Mouse (Mus musculus) spleen, postnatal 4 days (tissue): Measurements from ENCODE around the gene Gipc1.

Experiments
- DNase-seq, 2 experiments: peaks; one replicate each; pipeline ENCODE4 v3.0.0; 2022; ENCODE audit warnings: low spot score in 2 of 2

Gene Gipc1

DNA sequence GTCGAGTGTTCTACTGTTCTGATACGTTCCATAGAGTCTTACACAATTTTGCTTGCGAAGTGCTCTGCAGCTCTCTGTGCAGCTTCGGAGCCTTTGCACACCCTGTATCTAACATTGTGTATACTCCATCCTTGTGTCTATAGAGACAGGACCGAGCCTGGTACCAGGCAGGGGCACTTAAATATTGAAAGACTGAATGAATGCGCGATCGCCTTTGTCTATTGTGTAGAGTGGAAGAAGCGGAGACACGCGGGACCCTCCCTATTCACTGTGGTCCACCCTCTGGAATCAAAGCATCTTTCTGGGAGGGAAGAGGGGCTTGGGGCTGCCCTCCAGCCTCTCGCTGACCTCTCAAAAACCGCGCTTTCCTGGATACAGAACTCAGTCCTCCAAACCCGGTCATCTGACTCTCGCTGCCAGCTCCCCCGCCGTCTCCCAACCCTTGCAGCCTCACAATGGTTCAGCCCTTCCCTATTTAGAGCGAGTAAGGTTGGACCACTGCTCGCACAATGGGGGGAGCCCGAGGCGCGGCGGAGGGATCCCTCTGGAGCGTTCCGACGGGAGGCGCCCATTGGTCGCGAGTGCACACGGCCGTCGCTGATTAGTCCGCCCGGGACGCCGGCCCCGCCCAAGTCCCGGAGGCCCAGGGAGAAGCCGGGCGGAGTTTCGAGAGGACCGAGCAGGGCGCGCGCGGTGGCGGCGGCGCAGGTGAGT lies at the start of gene Gipc1:
TSS of gene Gipc1 (plus strand) at position 648 of the 714 bp plus-strand sequence.
- peak; percentile 95 to 97 for DNase-seq

DNA sequence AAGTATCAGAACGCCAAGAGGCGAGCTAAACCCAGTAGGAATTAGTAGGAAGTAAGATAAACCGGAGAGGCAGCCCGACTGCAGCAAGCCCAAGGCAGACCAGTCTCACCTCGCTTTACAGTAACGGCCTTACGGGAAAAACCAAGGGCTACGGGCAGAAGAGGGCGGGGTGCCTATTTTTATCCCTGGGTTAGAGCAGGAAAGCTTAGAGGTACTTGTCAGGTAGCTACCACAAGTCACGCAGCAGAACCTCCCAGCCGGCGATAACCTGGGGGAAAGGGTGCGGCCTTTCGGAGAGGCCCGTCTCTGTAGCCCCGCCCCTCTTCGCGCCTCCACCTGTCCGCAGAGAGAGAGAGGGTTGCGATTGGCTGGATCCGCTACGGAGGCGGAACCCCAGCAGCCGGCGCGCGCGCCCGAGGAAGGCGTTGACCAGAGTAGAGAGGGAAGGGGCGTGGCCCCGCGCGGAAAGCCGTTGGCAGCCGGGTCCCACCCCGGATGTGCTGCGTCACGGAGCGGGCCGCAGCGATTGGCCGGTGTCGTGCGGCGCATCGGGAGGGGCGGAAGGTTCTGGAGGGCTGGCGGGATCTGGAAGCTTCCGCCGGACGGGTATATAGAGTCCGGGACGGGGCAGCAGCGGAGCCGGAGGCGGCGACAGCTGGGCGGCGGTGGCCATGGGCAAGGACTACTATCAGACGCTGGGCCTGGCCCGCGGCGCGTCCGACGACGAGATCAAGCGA lies 44.6 kb upstream of the Gipc1 start, which contains the start of the genes Tecr and Dnajb1:
TSS of gene Tecr (minus strand) at position 311 of the 737 bp plus-strand sequence.
TSS of gene Dnajb1 (plus strand) at position 533 of the 737 bp plus-strand sequence.
- peak; percentile 100 for DNase-seq

DNA sequence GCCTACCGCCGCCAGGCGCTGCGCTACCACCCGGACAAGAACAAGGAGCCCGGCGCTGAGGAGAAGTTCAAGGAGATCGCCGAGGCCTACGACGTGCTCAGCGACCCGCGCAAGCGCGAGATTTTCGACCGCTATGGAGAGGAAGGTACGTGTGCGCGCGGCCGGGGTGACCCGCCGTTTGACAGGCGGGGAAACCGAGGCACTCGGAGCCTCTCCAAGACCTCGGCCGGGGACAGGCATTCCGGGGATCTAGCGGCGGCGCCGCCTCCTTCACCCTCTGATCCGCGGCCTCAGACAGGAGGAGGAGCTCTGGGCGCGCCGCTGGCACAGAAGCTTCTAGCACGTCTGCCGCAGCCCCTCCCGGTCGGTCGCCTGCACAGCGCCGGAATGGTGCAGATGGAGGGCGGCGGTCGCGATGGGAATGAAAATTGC lies 44.1 kb upstream of the Gipc1 start:
- DNase-seq = peak; percentile 85 to 92

DNA sequence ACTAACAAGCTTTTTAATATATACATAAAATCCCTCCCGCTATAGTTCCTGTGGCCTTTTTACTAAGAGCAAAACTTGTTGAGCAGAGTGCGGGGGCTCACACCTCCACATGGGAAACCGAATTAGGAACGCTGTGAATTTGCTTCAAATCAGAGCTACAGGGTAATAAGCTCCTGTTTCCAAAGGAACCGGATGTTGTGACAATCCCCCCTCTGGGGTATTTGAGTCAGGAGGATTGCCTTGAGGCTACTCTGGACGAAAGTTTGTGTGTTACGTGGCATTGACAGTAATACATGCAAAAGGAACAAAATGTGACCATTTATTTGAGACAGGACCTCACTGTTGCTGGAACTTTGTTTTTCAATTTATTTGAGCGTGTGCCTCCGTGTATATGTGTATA lies 43.4 kb upstream of the Gipc1 start:
- no peak for DNase-seq

DNA sequence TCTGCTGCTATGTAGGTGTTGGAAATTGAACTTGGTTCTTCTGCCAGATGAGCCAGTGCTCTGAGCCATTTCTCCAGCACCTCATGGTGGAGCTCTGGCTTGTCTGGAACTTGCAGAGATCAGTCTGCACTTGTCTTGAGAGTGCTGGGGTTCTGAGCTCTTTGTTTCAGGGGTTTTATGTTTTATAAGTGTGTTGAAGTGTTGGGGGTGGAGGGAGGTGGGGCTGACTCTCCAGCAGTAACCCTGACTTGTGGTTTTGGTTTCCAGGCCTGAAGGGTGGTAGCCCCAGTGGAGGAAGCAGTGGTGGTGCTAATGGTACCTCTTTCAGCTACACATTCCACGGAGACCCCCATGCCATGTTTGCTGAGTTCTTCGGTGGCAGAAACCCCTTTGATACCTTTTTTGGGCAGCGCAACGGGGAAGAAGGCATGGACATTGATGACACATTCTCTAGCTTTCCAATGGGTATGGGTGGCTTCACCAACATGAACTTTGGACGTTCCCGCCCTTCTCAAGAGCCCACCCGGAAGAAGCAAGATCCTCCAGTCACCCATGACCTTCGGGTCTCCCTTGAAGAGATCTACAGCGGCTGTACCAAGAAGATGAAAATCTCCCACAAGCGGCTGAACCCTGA lies 42.8 kb upstream of the Gipc1 start:
- no peak for DNase-seq

DNA sequence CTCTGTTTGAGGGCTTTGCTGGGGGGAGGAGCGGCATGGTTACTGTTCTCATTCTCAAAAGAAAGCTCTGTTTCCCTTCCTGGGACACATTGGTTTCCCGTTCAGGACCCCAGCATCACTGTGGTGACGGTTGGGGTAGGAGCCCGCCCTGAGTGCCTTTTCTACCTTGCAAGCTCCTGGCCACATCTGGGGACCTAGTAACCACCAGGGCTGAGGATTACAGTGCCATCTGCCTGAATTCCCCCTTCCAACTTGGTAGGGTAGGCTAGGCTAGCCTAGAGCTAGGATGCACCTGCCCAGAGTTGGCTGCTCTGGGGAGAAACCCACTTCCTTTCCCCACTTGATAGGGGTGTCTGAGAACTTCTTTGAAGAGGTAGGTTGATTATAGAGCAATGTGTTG lies 40.6 kb upstream of the Gipc1 start:
- no peak for DNase-seq

DNA sequence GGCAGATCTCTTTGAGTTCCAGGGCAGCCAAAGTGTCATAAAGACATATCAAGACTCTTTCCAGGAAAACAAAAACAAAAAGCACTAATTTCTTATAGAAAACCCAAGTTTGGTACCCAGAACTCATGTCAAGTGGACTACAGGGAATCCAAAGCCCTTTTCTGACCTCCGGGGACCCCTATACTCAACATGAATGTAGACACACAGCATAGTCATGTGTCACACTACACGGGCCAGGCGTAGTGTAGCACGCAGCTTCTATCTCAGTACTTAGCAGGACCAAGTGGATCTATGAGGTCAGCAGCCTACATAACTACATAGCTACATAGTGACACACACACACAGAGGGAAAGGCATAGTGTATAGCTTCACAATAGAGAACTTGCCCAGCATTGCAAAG lies 38.8 kb upstream of the Gipc1 start:
- no peak for DNase-seq

DNA sequence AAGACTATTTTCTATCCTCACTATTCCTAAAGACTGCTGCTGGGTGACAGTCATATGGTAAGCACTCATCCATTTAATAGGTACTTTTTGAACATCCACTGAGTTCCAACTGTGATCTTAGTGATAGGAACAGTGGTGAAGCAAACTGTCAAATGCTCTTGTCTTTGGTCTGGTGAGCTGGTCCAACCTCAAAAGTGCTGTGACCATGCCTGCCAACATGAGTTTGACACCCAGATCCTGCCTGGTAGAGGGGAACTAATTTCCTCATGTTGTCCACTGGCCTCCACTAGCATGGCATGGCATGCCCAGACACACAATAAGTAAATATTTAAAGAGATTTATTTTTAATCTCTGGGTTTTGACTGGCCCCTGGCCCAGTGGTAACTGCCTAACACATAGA lies 35.9 kb upstream of the Gipc1 start:
- DNase-seq = no peak

DNA sequence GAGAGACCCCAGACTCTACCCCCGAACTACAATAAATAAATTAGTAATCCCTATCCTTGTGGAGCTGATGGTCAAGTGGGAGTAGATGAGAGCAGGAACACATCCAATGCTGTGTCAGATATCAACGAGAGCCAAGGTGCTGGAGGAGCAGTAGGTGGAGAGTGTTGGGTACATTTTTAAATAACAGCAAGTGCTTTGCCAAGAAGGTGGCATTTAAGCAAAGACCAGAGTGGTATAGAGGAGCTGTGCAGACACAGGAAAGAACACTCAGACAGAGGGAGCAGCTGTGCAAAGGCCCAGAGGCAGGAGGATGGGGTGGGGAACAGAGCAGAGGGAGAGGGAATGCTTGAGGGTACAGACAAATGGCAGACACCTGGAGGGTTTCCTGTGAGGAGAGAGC lies 35.4 kb upstream of the Gipc1 start:
- no peak for DNase-seq

DNA sequence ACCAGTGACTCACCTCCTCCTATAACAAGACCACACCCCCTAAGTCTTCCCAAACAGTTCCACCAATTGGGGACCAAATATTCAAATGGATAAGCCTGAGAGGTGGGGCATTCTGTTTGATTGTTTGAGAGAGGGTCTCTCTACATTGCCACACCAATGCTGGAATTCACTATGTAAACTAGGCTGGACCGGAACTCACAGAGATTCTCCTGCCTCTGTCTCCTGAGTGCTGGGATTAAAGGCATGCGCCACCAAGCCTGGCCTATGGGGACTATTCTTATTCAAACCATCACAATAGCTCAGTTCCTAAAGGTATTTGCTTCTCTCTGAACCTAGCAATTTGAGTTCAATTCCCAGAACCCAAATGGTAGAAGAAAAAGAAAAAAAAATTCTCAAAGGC lies 33.9 kb upstream of the Gipc1 start:
- DNase-seq = no peak

DNA sequence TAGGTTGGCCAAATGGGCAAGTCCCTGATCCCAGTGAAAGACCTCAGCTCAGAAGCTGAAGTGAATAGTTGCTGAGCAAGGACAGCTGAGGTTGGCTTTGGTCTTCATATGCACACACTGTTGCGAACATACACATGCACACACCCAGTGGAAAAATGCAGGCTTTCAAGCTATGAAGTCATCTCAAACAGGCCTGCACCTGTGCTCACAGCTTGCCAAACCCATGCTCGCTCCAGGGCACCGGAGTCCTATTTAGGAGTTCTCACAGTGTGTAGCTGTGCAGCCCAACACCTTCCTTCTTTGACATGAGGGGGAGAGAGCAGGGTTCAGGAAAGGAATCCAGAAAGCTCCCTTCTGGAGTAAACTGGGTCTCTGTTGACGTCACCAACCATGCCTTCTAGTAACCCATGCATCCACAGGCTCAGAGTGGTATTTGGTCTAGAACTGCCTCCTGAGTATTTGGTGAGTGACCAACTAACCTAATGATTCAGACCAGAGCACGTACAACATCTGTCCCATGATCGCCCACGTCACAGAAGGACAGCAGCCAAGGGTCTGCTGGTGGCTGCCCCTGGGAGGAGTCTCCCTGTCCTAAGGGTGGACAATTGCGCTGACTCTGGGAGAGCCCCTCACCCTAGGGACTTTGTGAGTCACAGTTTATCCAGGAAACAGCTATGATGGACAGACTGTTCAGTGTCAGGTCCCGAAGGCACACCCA lies 32.8 kb upstream of the Gipc1 start:
- no peak for DNase-seq

DNA sequence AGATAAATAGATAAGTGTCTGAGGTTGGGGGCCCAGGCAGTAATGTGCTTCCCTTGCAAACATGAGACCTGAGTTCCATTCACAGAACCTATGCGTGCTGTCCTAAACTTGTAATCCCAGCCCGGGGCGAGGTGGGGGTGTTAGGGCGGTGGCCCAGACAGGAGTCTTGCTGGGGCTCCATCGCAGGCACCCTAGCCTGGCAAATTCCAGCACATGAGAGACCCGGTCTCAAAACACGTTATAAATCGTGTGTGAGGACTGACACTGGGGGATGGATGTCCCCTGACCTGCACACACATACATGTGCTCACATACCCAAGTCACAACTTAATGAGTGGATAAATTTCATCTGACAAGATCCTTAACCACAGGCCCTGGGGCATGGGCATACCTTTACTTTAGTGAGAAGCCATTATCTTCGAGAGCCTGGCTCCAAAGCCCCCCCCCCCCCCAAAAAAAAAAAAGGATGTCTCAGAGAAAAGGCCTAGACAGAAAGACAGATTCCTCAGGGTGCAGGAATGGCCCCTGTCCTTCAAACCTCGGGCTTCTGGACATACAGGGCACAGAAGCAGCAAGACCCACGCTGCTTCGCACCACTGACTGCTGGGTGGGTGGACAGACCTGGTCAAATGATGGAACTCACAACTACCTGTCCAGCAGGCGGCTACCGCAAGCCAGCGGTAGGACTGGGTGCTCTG lies 30.6 kb upstream of the Gipc1 start:
- no peak for DNase-seq

DNA sequence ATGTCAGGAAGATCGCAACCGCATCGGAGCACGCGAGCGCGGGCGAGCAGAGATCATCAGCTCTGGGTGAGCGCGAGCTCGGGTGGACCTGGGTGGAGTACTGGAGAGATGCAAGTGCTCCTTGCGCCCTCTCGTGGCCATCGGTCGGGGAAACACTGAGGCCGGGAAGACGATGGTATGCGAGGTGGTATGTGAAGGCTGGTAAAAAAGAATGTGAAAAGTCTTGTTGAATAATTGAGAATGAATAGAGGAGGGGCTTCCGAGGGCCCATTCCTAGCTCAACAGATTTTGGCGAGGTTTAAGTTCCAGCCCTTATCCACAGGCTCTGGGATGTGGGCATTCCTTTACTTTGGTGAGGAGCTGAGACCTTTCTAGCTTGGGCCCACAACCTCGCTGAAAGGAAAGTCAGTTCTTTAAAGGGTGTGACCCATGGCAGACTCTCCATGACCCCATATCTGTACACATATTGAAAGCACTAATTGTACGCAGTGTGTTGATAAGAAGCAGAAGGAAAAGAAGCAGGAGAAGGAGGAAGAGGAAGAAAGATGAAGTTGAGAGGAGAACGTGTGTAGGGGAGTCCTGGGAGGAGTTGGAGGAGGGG lies 30.0 kb upstream of the Gipc1 start:
- peak; percentile 93 to 97 for DNase-seq

DNA sequence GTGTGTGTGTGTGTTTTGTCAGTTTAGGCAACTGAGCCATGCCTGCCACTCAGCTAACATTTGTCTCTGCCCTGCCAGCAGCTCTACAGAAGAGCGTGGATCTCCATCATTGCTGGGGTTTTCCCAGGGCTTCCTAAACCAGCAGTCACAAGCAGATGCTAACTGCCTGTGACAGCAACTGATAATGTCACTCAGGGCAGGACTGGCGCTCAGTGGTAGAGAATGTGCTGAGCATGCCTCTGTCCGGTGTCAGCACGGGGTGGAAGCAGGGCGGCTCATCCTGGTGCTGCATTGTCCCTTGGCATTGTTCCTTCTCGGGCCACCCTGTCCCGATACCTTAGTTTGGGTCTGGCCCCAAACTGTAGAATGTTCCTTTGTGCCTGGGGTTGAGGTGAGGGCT lies 28.9 kb upstream of the Gipc1 start:
- no peak for DNase-seq

DNA sequence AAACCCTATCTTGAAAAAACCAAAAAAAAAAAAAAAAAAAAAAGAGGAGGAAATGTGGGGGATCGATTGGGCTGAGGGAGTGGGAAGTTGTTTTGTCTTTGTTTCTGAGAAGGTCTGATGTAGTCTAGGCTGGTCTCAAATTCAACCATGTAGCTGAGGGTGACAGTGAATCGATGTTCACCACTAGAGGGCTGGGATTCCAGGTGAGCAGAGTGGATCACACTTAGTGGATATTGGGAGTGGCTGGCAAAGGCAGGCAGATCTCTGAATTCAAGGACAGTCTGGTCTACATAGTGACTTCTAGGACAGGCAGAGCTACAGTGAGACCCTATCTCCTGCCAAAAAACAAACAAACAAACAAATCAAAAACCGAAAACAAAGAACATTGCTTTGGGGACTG lies 27.7 kb upstream of the Gipc1 start:
- no peak for DNase-seq

DNA sequence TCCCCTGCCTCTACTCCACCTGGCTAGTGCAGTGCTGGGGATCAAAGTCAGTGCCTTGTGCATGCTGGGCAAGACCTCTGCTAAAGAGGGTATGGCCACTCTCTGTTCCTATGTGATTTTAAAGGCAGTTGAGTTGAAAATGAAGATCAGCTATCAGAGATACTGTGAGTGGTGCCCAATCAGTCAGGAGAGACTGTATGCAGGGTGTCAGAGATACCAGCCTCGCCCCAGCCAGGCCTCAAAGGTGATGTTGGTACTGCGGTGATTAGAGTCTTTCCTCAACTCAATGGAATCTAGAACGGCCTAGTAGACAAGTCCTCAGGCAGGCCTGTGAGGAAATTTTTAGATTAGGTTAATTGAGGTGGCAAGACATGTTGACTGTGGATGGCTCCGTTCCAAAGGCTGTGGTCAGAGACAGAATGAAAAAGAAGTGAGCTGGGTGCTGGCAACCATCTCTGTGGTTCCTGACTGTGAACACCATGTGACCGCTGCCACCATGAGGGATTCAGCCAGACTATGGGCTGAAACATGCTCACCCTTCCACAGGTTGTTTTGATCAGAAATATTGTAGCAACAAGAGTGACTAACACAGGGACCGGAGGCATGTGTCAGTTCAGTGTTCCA lies 26.7 kb upstream of the Gipc1 start:
- DNase-seq = no peak

DNA sequence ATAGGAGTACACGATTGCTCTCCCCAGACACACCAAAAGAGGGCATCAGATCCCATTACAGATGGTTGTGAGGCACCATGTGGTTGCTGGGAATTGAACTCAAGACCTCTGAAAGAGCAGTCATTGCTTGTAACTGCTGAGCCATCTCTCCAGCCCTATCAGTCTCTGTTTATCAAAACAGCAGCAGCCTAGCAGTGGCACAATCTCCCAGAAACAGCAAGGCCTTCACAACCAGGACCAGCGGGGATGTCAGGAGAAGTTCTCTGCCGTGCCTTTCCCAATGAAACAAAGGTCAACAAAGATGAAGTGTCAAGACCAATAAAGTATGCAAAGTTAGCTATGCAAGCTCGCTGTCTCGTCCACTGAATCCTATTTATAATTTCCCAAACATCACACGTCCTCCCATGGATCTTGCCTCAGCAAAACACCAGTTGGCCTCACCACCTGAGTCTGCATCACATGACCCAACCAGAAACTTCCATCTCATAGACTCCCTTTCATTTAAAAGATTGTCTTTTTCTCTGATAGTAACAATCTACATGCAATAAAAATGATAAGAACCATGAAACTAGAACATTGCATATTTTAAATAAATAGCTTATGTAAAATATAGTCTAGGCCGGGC lies 20.3 kb upstream of the Gipc1 start:
- no peak for DNase-seq

DNA sequence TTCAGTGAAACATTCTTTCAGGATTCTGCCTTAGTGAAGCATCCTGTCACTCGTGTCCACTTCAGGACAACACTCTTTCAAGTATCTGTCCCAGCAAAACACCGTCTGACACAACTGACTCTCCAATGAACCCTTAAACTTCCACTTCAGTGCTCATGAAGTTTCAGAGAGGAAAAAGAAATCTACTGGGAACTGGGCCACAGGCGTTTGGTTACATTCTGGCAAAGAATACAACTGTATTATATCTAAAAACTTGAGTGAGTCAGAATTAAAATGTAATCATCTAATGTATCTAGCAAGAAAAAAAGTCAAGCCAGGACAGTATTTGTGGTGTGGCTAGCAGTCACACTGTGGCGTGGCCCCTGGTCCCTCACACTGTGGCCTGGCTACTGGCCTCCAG lies 13.6 kb upstream of the Gipc1 start:
- DNase-seq = no peak

DNA sequence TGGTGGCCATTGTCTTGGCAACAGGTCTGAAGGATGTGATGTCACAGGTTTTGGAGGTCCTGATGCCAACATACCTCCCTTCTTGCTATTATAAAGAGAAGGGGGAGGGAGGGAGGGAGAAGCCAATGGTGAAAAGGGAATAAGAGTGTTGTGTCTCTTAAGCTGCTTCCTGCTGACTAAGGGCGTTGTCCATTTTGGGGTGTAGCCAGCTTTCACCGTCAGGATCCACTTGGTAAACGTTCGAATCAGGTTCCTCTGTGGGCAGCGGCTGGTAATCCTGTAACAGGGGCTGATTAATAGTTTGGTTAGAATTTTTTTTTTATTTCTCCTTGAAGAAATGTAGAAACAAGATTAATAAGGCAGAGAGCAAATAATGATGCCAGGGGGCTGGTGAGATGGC lies 12.8 kb upstream of the Gipc1 start:
- DNase-seq = no peak

DNA sequence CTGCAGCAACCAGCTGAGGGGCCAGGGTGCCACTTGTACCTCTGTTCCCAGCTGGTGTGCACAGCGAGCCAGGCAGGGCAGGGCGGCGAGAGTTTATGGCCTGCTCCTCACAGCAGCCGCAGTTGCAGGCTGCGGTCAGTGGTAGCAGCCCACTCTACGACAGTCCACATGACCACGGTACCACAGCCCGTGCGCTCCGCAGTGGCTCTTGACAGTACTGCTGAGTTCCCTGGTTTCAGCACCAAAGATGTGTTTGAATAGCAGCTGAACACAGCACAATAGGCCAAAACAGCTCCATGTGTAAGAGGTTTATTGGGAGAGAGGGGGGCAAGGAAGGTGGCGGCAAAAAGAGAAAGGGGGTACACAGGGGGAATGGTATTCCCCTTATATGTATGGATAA lies 5.0 kb upstream of the Gipc1 start:
- no peak for DNase-seq
